Mouse (Mus musculus) C2C12 (cell line): ENCODE measurements around the gene Hoxd8. TPM values are rescaled to one million over a fixed set of nuclear protein-coding genes. Genes with fewer than 3 reads are reported as not detected.

Source experiments
- H3K27me3 ChIP-seq: one replicate; pipeline ENCODE4 v1.6.1; 2011; ENCODE audit not compliant: control insufficient read depth, insufficient read depth, insufficient read length
- H3K36me3 ChIP-seq: one replicate; pipeline ENCODE4 v1.6.1; 2011; ENCODE audit not compliant: control insufficient read depth, insufficient read depth
- H3K4me3 ChIP-seq: one replicate; pipeline ENCODE4 v1.5.1; 2011; ENCODE audit warnings: mild to moderate bottlenecking, control low read depth; ENCODE audit not compliant: poor library complexity, insufficient read depth, severe bottlenecking
- H3K79me2 ChIP-seq: one replicate; pipeline ENCODE4 v1.6.1; 2011; ENCODE audit not compliant: control insufficient read depth, insufficient read depth
- H3K79me3 ChIP-seq: one replicate; pipeline ENCODE4 v1.6.1; 2011; ENCODE audit warnings: low read depth, control low read depth
- H3ac ChIP-seq: one replicate; pipeline ENCODE3; 2011; ENCODE audit warnings: low read depth; ENCODE audit not compliant: control insufficient read depth, insufficient read length
- CEBPB ChIP-seq: IDR thresholded peaks from one replicate; pipeline ENCODE4 v1.6.1; 2011; ENCODE audit warnings: low read depth, mild to moderate bottlenecking, control low read depth, moderate library complexity
- CTCF ChIP-seq: IDR thresholded peaks from one replicate; pipeline ENCODE4 v1.5.1; 2011; ENCODE audit not compliant: control insufficient read depth, insufficient read depth, insufficient read length
- FOSL1 ChIP-seq: IDR thresholded peaks from one replicate; pipeline ENCODE4 v1.8.0; 2011; ENCODE audit warnings: mild to moderate bottlenecking, low read length; ENCODE audit not compliant: poor library complexity, insufficient read depth, severe bottlenecking
- MAX ChIP-seq: IDR thresholded peaks from one replicate; pipeline ENCODE4 v1.6.1; 2011; ENCODE audit warnings: mild to moderate bottlenecking, control low read depth
- MYOD1 ChIP-seq: IDR thresholded peaks from one replicate; pipeline ENCODE4 v1.6.1; 2011; ENCODE audit warnings: low read depth; ENCODE audit not compliant: control insufficient read depth, insufficient read length
- MYOG ChIP-seq: IDR thresholded peaks from one replicate; pipeline ENCODE4 v1.6.1; 2011; ENCODE audit not compliant: control insufficient read depth, insufficient read length; ENCODE audit errors: extremely low read depth
- USF1 ChIP-seq: IDR thresholded peaks from one replicate; pipeline ENCODE4 v1.6.1; 2011; ENCODE audit warnings: low read depth, mild to moderate bottlenecking, control low read depth, moderate library complexity
- polyA plus RNA-seq: library from polyadenylated mRNA; unstranded; fragments of >200 nt; fragmentation: generic; extraction: Trizol; gene quantifications from one replicate; pipeline ENCODE4 v1.2.1, GENCODE M21; 2012; ENCODE audit warnings: missing spikeins

The Hoxd8 gene
- polyA plus RNA-seq, 1 experiment = not detected

DNA sequence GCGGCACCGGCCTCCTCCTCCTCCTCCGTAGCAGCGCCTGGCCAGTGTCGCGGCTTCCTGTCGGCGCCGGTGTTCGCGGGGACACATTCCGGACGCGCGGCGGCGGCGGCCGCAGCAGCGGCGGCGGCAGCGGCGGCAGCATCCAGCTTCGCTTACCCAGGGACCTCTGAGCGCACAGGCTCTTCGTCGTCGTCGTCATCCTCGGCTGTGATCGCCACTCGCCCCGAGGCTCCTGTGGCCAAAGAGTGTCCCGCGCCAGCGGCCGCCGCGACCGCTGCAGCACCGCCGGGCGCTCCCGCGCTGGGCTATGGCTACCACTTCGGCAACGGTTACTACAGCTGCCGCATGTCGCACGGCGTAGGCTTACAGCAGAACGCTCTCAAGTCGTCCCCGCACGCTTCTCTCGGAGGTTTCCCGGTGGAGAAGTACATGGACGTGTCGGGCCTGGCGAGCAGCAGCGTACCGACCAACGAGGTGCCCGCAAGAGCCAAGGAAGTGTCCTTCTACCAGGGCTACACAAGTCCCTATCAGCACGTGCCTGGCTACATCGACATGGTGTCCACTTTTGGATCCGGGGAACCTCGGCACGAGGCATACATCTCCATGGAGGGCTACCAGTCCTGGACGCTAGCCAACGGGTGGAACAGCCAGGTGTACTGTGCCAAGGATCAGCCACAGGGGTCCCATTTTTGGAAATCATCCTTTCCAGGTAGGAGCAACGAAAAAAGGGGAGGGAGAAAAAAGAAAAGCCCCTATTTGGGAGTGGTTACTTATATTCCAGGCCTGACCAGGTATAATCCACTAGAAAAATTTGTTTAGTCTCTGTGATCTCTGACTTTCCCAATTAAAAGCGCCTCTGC, 35.8 kb upstream of the Hoxd8 start:
- Histone ChIP-seq H3K4me3 (no peak overlapping the region), H3K79me2 (no peaks in the 10 kb centered on the region), H3K27me3 (peaks cover 32% of the 10 kb centered on the region), H3K79me3 (no peaks in the 10 kb centered on the region), H3K36me3 (no peaks in the 10 kb centered on the region), H3ac (no peak overlapping the region)
- no peak for TF ChIP-seq MAX
- TF ChIP-seq USF1 = no peak
- no peak for TF ChIP-seq FOSL1
- TF ChIP-seq MYOG = no peak
- TF ChIP-seq CEBPB = no peak
- TF ChIP-seq CTCF = no peak
- no peak for TF ChIP-seq MYOD1

DNA sequence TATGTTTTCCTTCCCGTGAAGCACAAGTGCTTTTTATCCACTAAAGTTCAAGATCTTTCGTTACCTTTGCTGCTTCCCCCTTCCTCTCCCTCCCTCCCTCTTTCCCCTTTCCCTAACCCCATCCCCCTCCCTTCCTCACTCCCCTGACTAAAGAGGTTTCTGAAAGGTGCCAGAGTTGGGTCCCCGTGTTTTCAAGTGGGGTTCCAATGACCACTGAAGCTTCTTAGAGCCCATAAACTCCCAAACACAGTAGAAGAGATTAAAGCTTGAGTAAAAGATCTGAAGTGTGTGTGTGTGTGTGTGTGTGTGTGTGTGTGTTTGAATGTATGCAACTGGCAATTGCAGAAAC, 35.2 kb upstream of the Hoxd8 start:
- TF ChIP-seq FOSL1 (no peak), CEBPB (no peak), MAX (no peak), USF1 (no peak), CTCF (no peak), MYOD1 (no peak), MYOG (no peak)
- Histone ChIP-seq H3K27me3 (peaks cover 38% of the 10 kb centered on the region), H3K4me3 (no peak overlapping the region), H3K36me3 (no peaks in the 10 kb centered on the region), H3K79me3 (no peaks in the 10 kb centered on the region), H3K79me2 (no peaks in the 10 kb centered on the region), H3ac (no peak overlapping the region)

DNA sequence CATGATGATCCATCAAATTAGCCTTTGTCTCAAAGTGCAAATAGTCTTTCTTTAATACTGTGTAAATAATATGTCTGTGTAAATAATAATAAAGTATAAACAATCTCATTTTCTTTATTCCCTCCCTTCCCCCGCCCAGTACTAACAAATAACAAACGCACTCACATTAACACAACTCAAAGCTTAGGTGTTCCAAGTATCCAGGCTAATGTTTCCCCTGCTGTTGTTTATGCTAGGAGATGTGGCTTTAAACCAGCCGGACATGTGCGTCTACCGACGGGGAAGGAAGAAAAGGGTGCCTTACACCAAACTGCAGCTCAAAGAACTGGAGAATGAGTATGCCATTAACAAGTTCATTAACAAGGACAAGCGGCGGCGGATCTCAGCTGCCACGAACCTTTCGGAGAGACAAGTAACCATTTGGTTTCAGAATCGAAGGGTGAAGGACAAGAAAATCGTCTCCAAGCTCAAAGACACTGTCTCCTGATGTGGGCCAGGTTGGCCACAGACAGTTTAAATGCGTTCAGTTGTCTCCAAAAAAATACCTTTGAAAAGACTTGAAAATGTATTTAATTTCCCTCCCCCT, 34.7 kb upstream of the Hoxd8 start:
- TF ChIP-seq FOSL1 (no peak), CEBPB (no peak), MYOD1 (no peak), CTCF (no peak), USF1 (no peak), MYOG (no peak), MAX (no peak)
- no peaks in the 10 kb centered on the region for H3K79me3 ChIP-seq
- H3K79me2 ChIP-seq = no peaks in the 10 kb centered on the region
- no peak overlapping the region for H3K4me3 ChIP-seq
- H3K36me3 ChIP-seq = no peaks in the 10 kb centered on the region
- peaks cover 43% of the 10 kb centered on the region for H3K27me3 ChIP-seq
- no peak overlapping the region for H3ac ChIP-seq

DNA sequence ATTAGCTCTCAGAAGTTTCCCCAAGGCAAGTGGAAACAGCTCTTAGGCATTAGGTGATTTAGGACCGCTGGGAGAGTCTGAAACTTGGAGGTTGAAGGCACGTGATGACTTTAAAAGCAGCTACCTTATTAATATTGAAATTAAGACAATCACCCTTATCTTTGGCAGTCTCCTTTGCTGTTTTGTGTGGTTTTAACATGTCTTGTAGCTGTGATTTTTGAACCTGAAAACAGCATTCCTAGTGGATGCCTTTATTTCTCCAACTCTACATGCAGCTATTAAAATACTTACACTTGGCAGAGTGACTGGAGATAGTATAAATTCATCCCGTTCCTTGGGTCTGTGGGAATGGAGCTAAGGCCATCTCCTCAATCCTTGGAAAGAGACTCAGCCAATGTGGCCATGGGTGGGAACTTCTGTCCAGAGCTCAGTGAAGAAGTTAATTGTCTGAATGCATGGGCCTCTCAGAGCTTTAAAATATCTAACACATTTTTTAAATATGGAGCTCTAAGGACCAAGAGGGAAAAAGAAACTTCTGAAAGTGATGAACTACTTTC, 33.7 kb upstream of the Hoxd8 start:
- H3K4me3 ChIP-seq = no peak overlapping the region
- H3K27me3 ChIP-seq = peaks cover 53% of the 10 kb centered on the region
- H3ac ChIP-seq = no peak overlapping the region
- no peaks in the 10 kb centered on the region for H3K79me3 ChIP-seq
- no peaks in the 10 kb centered on the region for H3K79me2 ChIP-seq
- TF ChIP-seq CTCF (no peak), MYOG (no peak), MAX (no peak), CEBPB (no peak), FOSL1 (no peak), MYOD1 (no peak), USF1 (no peak)
- no peaks in the 10 kb centered on the region for H3K36me3 ChIP-seq

DNA sequence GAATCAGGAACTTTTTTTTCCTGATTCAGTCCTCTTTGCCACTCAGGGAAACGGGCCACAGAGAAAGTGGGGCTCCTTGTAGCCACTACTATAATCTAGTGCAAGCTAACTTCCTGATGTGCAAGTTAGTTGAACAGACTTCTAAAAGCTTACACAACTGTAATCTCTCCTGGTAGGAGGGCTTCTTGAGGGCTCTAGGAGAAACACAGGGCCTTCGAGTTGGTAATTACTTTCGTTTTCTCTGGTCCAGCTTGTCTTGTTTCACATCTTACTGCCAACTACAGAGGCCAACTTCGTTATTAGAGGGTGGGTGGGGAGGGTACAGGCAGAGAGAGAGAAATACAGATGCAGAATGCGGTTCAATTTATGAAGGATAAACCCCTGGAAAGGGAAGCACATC, 32.6 kb upstream of the Hoxd8 start:
- H3ac ChIP-seq = no peak overlapping the region
- no peaks in the 10 kb centered on the region for H3K79me3 ChIP-seq
- H3K36me3 ChIP-seq = no peaks in the 10 kb centered on the region
- no peak for TF ChIP-seq MAX
- TF ChIP-seq USF1 = no peak
- TF ChIP-seq FOSL1 = no peak
- TF ChIP-seq MYOD1 = no peak
- TF ChIP-seq CTCF = no peak
- no peak for TF ChIP-seq MYOG
- H3K79me2 ChIP-seq = no peaks in the 10 kb centered on the region
- peaks cover 56% of the 10 kb centered on the region for H3K27me3 ChIP-seq
- no peak overlapping the region for H3K4me3 ChIP-seq
